Mouse (Mus musculus) liver, adult (tissue): ENCODE measurements at regions not wholly inside any gene's neighbourhood (a gene's known extent, or its start where the extent isn't known, plus 50 kb on each side); places are given as distances from the start of the nearest gene placed in this dataset.
A peak's percentile ranks its signal among the peaks of the same experiment; 100 is the strongest.

Source experiments
- GATA4 ChIP-seq: IDR thresholded peaks from 2 replicates; pipeline ENCODE4 v1.6.1; 2014; ENCODE audit warnings: mild to moderate bottlenecking, low read length; ENCODE audit not compliant: insufficient replicate concordance

DNA sequence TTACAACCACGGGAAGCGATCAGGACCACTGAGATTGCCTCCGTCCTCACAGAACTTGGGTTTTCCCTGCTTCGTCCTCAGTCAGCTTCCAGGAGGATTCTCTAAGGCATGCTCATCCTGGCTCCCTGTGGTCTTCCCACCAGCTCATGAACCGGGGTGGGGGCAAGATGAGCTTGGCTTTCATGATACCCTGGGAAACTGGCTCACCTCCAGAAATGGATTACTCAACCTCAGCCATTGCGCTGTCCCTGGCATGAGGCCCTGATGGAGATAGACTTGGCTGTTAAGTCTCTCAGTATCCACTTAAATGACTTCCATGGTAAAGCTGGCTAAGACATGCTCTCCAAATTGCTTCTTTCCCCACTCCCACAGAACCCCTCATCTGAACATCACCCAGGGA lies 160.0 kb upstream of the Cdh4 start:
- TF ChIP-seq GATA4: no peak; the same call in 1 of the 2 replicates

GRCm38 (mm10) chr2:179290394-179290793 lies 151.8 kb upstream of the Cdh4 start:
- TF ChIP-seq GATA4: no peak

DNA sequence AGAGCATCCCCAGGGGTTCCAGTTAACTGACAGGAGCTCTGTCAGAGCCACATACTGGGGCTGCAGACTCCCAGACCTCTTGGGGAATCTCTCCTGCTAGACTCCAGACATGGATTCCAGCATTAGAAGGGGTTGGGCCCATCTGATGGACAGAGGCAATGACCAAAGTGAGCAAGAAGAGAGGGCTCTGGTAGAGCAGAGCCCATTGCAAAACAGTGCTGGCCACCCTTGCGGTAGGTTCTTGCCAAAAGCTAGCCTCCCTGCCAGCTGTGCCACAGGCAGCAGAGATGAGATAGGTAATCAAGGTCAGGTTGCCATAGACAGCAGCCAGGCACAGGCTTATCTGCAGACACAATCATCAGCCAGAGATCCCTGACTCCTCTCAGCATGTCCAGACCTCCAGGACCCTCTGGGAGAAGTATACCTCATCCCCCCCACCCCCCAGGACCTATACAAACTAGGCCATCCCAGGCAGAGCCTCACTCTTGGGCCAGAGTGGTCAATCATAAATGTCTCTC lies 151.1 kb upstream of the Cdh4 start:
- TF ChIP-seq GATA4: peak; percentile 94

DNA sequence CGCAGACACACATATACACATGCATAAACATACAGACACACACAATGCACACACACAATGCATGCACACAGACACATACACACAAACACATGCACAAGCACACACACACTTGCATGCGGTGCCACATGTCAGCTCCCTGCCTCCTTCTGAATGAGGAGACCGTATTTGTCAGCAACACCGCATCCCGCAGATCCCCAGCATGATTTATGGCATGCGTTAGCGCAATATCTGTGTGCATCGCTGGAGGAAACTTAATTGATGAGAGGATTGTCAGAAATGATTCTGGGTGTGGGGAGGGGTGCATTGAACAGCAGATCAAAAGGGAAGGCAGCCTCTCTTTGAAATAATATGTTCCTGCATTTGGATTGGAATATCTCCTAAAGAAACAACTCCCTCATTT lies 150.3 kb upstream of the Cdh4 start:
- no peak for TF ChIP-seq GATA4

DNA sequence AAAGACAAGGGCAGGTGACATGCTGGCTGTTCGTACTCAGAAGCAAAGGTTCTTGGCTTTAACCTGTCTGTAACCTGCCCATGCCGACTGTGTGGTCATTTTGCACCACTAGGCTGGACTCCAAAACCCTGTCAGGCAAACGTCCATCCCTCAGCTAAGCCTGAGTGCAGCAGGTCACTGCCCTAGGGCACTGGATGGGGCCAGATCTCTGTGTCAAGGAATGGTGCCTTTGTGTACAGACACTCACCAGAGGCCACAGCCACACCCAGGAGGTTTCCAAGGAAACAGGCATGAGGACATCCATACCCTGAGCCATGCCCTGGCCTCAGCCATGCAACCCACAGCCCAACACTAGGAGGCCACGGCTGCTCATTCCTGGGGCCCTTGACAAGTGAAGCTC lies 149.7 kb upstream of the Cdh4 start:
- peak; percentile 13; the same call in 1 of the 2 replicates for TF ChIP-seq GATA4

GRCm38 (mm10) chr2:179293114-179293513 lies 149.1 kb upstream of the Cdh4 start:
- TF ChIP-seq GATA4: no peak

GRCm38 (mm10) chr2:179297057-179297456 lies 145.2 kb upstream of the Cdh4 start:
- TF ChIP-seq GATA4: no peak

GRCm38 (mm10) chr2:179303765-179304164 lies 138.5 kb upstream of the Cdh4 start:
- TF ChIP-seq GATA4: no peak

- TF ChIP-seq GATA4: no peak
These were observed 134.8 kb upstream of the Cdh4 start for GRCm38 (mm10) chr2:179307286-179307931.

GRCm38 (mm10) chr2:179307932-179308303 lies 134.3 kb upstream of the Cdh4 start:
- no peak for TF ChIP-seq GATA4

GRCm38 (mm10) chr2:179318046-179318445 lies 124.2 kb upstream of the Cdh4 start:
- no peak for TF ChIP-seq GATA4

- no peak for TF ChIP-seq GATA4
These were observed 117.0 kb upstream of the Cdh4 start for GRCm38 (mm10) chr2:179325242-179325641.

GRCm38 (mm10) chr2:179332872-179333489 lies 109.2 kb upstream of the Cdh4 start:
- TF ChIP-seq GATA4: no peak

- TF ChIP-seq GATA4: no peak
These were observed 108.6 kb upstream of the Cdh4 start for GRCm38 (mm10) chr2:179333587-179333986.

DNA sequence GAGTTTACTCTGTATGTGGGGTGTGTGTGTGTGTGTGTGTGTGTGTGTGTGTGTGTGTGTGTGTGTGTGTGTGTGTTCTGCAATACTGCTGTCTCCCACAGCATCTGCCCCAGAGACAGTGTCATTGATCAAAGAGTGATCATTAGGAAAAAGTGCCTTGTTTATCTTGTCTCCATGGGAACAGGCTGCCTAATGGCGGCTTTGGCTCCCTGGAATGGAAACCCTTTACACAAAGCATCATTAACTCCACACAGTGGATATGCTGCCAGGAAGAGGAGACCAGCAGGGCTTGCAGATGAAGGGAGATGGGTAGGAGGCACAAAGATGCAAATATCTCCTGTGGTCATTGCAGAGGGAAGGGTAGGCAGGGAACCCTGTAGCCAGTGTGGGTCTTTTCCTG lies 106.0 kb upstream of the Cdh4 start:
- TF ChIP-seq GATA4: no peak

GRCm38 (mm10) chr2:179352676-179353075 lies 89.6 kb upstream of the Cdh4 start:
- TF ChIP-seq GATA4: no peak

DNA sequence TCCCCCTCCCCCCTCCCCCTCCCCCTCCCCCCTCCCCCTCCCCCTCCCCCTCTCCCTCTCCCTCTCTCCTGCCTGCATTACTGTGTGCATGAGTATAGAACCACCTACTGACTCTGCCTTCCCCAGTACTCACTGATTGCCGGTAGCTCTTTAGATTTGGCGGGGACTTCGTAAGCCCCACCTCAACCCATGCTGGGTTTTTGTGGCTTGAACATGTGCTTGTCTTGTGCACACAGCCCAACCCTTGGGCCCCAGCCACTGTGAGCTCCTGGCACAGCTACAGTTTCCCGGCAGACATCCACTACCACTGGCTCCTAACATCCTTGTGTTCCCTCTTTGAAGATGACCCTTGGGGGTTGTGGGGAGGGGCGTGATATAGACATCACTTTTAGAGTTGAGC lies 87.4 kb upstream of the Cdh4 start:
- no peak for TF ChIP-seq GATA4
